Mouse (Mus musculus): ENCODE data around the gene Pak1.

DNA sequence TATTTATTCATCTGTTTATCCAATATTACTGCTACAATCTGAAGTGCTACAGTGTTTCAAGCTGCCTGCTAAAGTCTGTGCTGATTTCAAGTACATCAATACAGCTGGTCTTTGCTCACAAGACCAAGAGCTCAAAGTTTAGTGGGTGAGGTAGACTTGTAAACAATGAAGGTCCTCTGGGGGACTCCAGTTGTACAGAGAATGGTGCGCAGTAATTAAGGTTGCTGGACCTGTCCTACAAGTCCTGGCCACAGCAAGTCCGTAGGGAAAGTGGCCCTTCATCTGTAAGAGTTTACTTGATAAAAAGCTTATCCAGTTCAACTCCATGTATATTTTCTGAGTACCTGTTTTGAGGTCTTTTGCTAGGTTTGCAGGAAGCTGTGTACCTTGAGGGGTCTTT, 1.9 kb downstream of the Pak1 start:
- no peak for TF ChIP-seq CTCF (conservative IDR thresholded peaks at IDR 0.05; ENCODE audit: low read length)
- no peak for TF ChIP-seq POU5F1 (IDR thresholded peaks at IDR 0.05; ENCODE audit: borderline replicate concordance, low read length)

Measured in E14TG2a.4 (cell line).